10 mouse cellular contexts compared by ENCODE assay signal in genomic region chr1:21068491-21068890, GRCm38 (mm10). TPM values are rescaled to one million over a fixed set of nuclear protein-coding genes. Genes with fewer than 3 reads are reported as not detected.
DNase-seq lines count a peak whose midpoint lies in the region; ATAC-seq lines count a peak whose summit lies in the region.
"Had no signal": no experiment of that assay in that cellular context is flagged by ENCODE, and none has a peak within 500 bp of the region (broad histone marks: within the 10 kb centered on the region; RNA-seq: fewer than 3 reads in every experiment).

No protein-coding gene starts in this region.

- H3K36me3 ChIP-seq in kidney, embryonic 14.5 days (ENCODE audit: control insufficient read depth, insufficient read depth, low read length): no peaks in the 10 kb centered on the region; the same call in 1 of the 2 replicates
- no peaks in the 10 kb centered on the region for H3K36me3 ChIP-seq in intestine, embryonic 16.5 days (ENCODE audit: control insufficient read depth, insufficient read depth, low read length)
- peaks cover 26% of the 10 kb centered on the region for H3K36me3 ChIP-seq in limb, embryonic 10.5 days
- H3K36me3 ChIP-seq: forebrain, embryonic 15.5 days; neural tube, embryonic 13.5 days had no signal

- no peak overlapping the region for H3K4me2 ChIP-seq in kidney, embryonic 14.5 days (replicated peaks; ENCODE audit: low read depth, low read length)
- H3K4me2 ChIP-seq in intestine, embryonic 16.5 days (ENCODE audit: low read depth, low read length): no peak overlapping the region
- H3K4me2 ChIP-seq: forebrain, embryonic 15.5 days; neural tube, embryonic 13.5 days had no signal

- 55% methylated on average over 1 of the region's 1 CpGs for WGBS in kidney, embryonic 14.5 days
- 32% methylated on average over 1 of the region's 1 CpGs for whole genome bisulfite sequencing in intestine, embryonic 16.5 days
- WGBS in limb, embryonic 10.5 days: 82% methylated on average over 1 of the region's 1 CpGs

- H3K4me1 ChIP-seq in kidney, embryonic 14.5 days (ENCODE audit: control insufficient read depth, insufficient read depth, low read length): peaks cover 15% of the 10 kb centered on the region; the same call in 1 of the 2 replicates
- H3K4me1 ChIP-seq in intestine, embryonic 16.5 days (ENCODE audit: control insufficient read depth, insufficient read depth, low read length): peaks cover 12% of the 10 kb centered on the region
- peaks cover 3% of the 10 kb centered on the region; the same call in 1 of the 2 replicates for H3K4me1 ChIP-seq in limb, embryonic 10.5 days

- peak; percentile 27 for DNase-seq in adrenal gland, postnatal 14 days
- no peak for DNase-seq in adrenal gland, postnatal 4 days (ENCODE audit: low spot score in 2 of 2)
- no peak for DNase-seq in kidney, postnatal 4 days
- peak; percentile 7 for DNase-seq in cerebellum, adult 8-10 months
- DNase-seq in frontal cortex, postnatal 36 days (ENCODE audit: low spot score in 2 of 2): no peak
- no peak for DNase-seq in limb, embryonic 10.5 days (ENCODE audit: low spot score)

- no peak overlapping the region for H3K4me3 ChIP-seq in kidney, embryonic 14.5 days (ENCODE audit: low read length)
- H3K4me3 ChIP-seq in intestine, embryonic 16.5 days (ENCODE audit: low read length): no peak overlapping the region
- no peak overlapping the region for H3K4me3 ChIP-seq in limb, embryonic 10.5 days
- H3K4me3 ChIP-seq: forebrain, embryonic 15.5 days; neural tube, embryonic 13.5 days had no signal

- peaks cover 9% of the 10 kb centered on the region; the same call in 1 of the 2 replicates for H3K9me3 ChIP-seq in kidney, embryonic 14.5 days (ENCODE audit: control insufficient read depth, low read length)
- no peaks in the 10 kb centered on the region for H3K9me3 ChIP-seq in intestine, embryonic 16.5 days (ENCODE audit: control insufficient read depth, low read length)
- no peaks in the 10 kb centered on the region for H3K9me3 ChIP-seq in limb, embryonic 10.5 days (replicated peaks)
- H3K9me3 ChIP-seq: forebrain, embryonic 15.5 days; neural tube, embryonic 13.5 days had no signal

- H3K27ac ChIP-seq in kidney, embryonic 14.5 days (ENCODE audit: low read depth, low read length): no peak overlapping the region
- no peak overlapping the region for H3K27ac ChIP-seq in intestine, embryonic 16.5 days (ENCODE audit: low read length)
- H3K27ac ChIP-seq in limb, embryonic 10.5 days: no peak overlapping the region
- H3K27ac ChIP-seq: forebrain, embryonic 15.5 days; neural tube, embryonic 13.5 days had no signal

- H3K27me3 ChIP-seq in kidney, embryonic 14.5 days (ENCODE audit: control insufficient read depth, insufficient read depth, low read length): no peaks in the 10 kb centered on the region
- H3K27me3 ChIP-seq in intestine, embryonic 16.5 days (replicated peaks; ENCODE audit: control insufficient read depth, insufficient read depth, low read length): no peaks in the 10 kb centered on the region
- H3K27me3 ChIP-seq in limb, embryonic 10.5 days (ENCODE audit: low read depth, poor library complexity, severe bottlenecking): no peaks in the 10 kb centered on the region
- H3K27me3 ChIP-seq: forebrain, embryonic 15.5 days; neural tube, embryonic 13.5 days had no signal

- 0 out of 2 replicates have a peak, but pooled peaks have one; percentile 17 for ATAC-seq in kidney, embryonic 14.5 days (ENCODE audit: low FRiP score, low TSS enrichment)
- ATAC-seq in intestine, embryonic 16.5 days: peak; percentile 67
- ATAC-seq: forebrain, embryonic 15.5 days had no signal

- H3K9ac ChIP-seq in kidney, embryonic 14.5 days (ENCODE audit: low read depth, low read length): no peak overlapping the region
- H3K9ac ChIP-seq in intestine, embryonic 16.5 days (ENCODE audit: low read depth, low read length): no peak overlapping the region
- H3K9ac ChIP-seq: forebrain, embryonic 15.5 days; neural tube, embryonic 13.5 days had no signal

RNA-seq across cellular contexts. Expression of gene Tram2, which starts 10.5 kb away (rescaled TPM):
- 7.0 and 7.1 TPM in 2 replicates for total RNA-seq in adrenal gland, postnatal 14 days (2021)
- total RNA-seq in adrenal gland, postnatal 4 days (2021): 10 to 100 TPM; 12.2 to 14.2 TPM
- polyA plus RNA-seq in kidney, embryonic 14.5 days (2014; fragmentation: Nextera tagmentation; extraction: Ambion mirVana): 9.8 and 12.4 TPM in 2 replicates
- polyA plus RNA-seq in intestine, embryonic 16.5 days (2015; fragmentation: Nextera tagmentation; extraction: Ambion mirVana): 5.3 and 6.3 TPM in 2 replicates
- polyA plus RNA-seq in limb, embryonic 10.5 days (2016; fragmentation: Nextera tagmentation; extraction: Ambion mirVana): 5.1 and 6.1 TPM in 2 replicates

Comparison
In these comparisons a context has a peak if more than half of its experiments do, and no peak if none do; other contexts are left out.
1. DNase-seq: peak in adrenal gland, postnatal 14 days (single experiment) and cerebellum, adult 8-10 months (single experiment); none in adrenal gland, postnatal 4 days (0 of 2), kidney, postnatal 4 days (0 of 2), frontal cortex, postnatal 36 days (0 of 2) and limb, embryonic 10.5 days (single experiment).